Mouse (Mus musculus) small intestine, adult 2 months (tissue): ENCODE data around the gene Chsy1.

ENCODE experiments used
- CTCF ChIP-seq: fragments of 200-500 bp; IDR thresholded peaks from 2 replicates; pipeline ENCODE4 v1.5.1; 2012; ENCODE audit warnings: low read depth, mild to moderate bottlenecking, control low read depth, inconsistent platforms, low read length, moderate library complexity, mixed read lengths; ENCODE audit not compliant: insufficient replicate concordance, insufficient read length; ENCODE audit errors: extremely low read depth
- POLR2A ChIP-seq: fragments of 200-500 bp; IDR thresholded peaks from 2 replicates; pipeline ENCODE4 v1.6.1; 2012; ENCODE audit warnings: low read depth, mild to moderate bottlenecking, control low read depth, inconsistent platforms, low read length, moderate library complexity

DNA sequence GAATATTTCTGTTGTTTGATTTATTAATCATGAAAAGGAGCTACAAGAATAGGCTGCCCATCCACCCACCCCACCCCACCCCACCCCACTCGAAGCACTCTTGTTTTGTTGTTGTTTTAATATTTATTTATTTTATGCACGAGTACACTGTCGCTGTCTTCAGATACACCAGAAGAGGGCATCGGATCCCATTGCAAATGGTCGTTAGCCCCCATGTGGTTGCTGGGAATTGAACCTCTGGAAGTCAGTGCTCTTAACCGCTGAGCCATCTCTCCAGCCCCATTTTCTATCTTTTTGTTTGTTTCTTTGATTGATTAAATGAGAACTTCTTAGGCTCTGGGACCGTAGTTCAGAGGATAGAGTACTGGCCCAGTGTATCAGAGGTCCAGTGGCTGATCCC is 1.4 kb upstream of the Chsy1 start:
- TF ChIP-seq CTCF (0 out of 2 replicates have a peak, but pooled peaks have one; percentile 29), POLR2A (no peak)
